Mouse (Mus musculus): ENCODE measurements at regions not wholly inside any gene's neighbourhood (a gene's known extent, or its start where the extent isn't known, plus 50 kb on each side); places are given as distances from the start of the nearest gene placed in this dataset.

DNA sequence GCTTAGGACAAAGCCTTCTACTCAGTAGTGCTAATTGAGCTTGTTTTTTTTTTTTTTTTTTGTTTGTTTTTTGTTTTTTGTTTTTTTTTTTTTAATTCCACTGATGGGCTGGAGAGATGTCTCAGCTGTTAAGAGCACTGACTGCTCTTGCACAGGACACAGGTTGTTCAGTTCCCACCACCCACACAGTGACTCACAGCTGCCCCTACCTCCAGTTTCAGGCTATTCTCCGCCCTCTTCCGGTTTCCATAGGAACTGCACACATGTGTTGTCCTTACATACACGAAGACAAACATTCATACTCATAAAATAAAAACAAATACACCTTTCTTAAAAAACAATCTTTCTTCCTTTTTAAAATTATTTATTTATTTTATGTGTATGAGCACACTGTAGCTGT is 111.3 kb downstream of the Chic2 start:
- TF ChIP-seq CTCF (IDR thresholded peaks at IDR 0.05; ENCODE audit: low read depth): no peak
- TF ChIP-seq EP300 (IDR thresholded peaks at IDR 0.05; ENCODE audit: low read depth): no peak

All from heart, postnatal 0 days (tissue).